Mouse (Mus musculus): ENCODE data around the gene Fbxo27.
A peak's percentile ranks its signal among the peaks of the same experiment; 100 is the strongest.

DNA sequence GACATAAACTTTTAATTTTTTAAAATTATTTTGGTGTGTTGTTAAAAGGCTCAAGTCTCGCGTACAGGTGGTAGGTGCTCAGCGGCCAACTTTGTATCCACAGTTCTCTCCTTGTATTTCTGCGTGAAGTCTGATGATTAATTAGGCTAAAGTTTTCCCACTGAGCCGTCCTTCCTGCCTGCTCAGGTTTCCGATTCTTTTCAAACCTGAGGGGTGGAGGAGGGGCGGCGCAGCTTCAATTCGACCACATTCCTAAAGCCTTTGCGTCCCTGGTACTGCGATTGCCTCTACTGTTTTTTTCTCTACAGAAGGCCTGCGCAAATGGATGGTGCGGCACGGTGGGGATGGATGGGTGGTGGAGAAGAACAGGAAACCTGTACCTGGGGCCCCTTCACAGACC is 1.8 kb downstream of the Fbxo27 start:
- TF ChIP-seq CHD2 (IDR thresholded peaks at IDR 0.05; ENCODE audit: low read depth, low read length) (0 out of 2 replicates have a peak, but pooled peaks have one; percentile 48), ZNF384 (IDR thresholded peaks at IDR 0.05; ENCODE audit: low read depth, low read length) (peak; percentile 87), HCFC1 (IDR thresholded peaks at IDR 0.05; ENCODE audit: borderline replicate concordance, insufficient read depth, low read length) (no peak; the same call in 1 of the 2 replicates)

All from ES-E14 (cell line).